Mouse (Mus musculus) forebrain, embryonic 13.5 days (tissue): ENCODE measurements around the gene Arl10. TPM values are rescaled to one million over a fixed set of nuclear protein-coding genes. Genes with fewer than 3 reads are reported as not detected.

ENCODE experiments used
- ATAC-seq: fragments of 200-750 bp; cut with Nextera tagmentation; 2 replicates; pipeline ENCODE4 v1.8.0; 2017
- H3K27ac ChIP-seq: fragments of 300-500 bp; sonication (generic); 2 replicates; pipeline ENCODE4 v1.5.1; 2015; ENCODE audit warnings: inconsistent platforms, mild to moderate bottlenecking, moderate library complexity
- H3K27me3 ChIP-seq: fragments of 300-500 bp; sonication (generic); 2 replicates; pipeline ENCODE4 v1.6.1; 2015; ENCODE audit warnings: mild to moderate bottlenecking, inconsistent platforms
- H3K36me3 ChIP-seq: fragments of 300-500 bp; sonication (generic); 2 replicates; pipeline ENCODE4 v1.6.1; 2015; ENCODE audit warnings: mild to moderate bottlenecking, inconsistent platforms; ENCODE audit not compliant: poor library complexity, severe bottlenecking
- H3K4me1 ChIP-seq: fragments of 300-500 bp; sonication (generic); 2 replicates; pipeline ENCODE4 v1.6.1; 2015; ENCODE audit warnings: inconsistent platforms
- H3K4me2 ChIP-seq: fragments of 300-500 bp; sonication (generic); 2 replicates; pipeline ENCODE4 v1.6.1; 2015; ENCODE audit warnings: inconsistent platforms, mild to moderate bottlenecking, moderate library complexity
- H3K4me3 ChIP-seq: fragments of 300-500 bp; sonication (generic); 2 replicates; pipeline ENCODE4 v1.5.1; 2015; ENCODE audit warnings: mild to moderate bottlenecking, inconsistent platforms
- H3K9ac ChIP-seq: fragments of 300-500 bp; sonication (generic); 2 replicates; pipeline ENCODE4 v1.6.1; 2015; ENCODE audit warnings: mild to moderate bottlenecking, inconsistent platforms
- H3K9me3 ChIP-seq: fragments of 300-500 bp; sonication (generic); replicated peaks from 2 replicates; pipeline ENCODE4 v1.6.1; 2016; ENCODE audit warnings: inconsistent platforms
- WGBS: fragments of 180-500 bp; shearing (Covaris S2); methylation state at CpG from one replicate; pipeline ENCODE4 v1.1.7; 2015; 5-methylcytosine and 5-hydroxymethylcytosine counted together
- microRNA-seq: library from miRNA; unstranded; fragments of <30 nt; microRNA quantifications from one replicate; pipeline ENCODE4, GENCODE M21; 2016
- polyA plus RNA-seq: library from polyadenylated mRNA; unstranded; fragments of >200 nt; fragmentation: Nextera tagmentation; extraction: Ambion mirVana; gene quantifications from 2 replicates; pipeline ENCODE4 v1.2.1, GENCODE M21; 2015

The Arl10 gene
- polyA plus RNA-seq, 1 experiment from 2014 or later = 53.5 TPM

DNA sequence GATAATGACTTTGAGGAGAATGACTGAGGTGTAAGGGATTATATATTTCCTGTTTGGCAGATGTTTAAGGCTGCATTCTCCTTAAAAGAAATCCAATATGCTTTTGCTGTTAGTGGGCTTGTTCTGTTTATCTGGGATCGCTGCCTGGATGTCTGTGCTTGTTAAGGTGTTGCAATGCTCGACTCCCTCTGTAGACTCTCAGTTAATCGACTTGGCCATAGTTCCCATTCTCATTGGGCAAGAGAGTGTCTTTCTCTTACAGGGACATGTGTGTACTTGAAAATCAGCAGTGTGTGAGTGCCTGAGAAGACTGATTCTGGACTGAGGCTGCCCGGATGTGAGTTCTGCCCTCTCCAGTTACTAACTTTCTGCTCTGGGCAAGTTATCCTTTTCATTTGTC is 54.3 kb downstream of the Arl10 start:
- Histone ChIP-seq H3K4me2 (no peak overlapping the region), H3K36me3 (peaks cover 15% of the 10 kb centered on the region), H3K27me3 (no peaks in the 10 kb centered on the region), H3K4me1 (peaks cover 7% of the 10 kb centered on the region), H3K27ac (no peak overlapping the region), H3K9ac (no peak overlapping the region), H3K9me3 (no peaks in the 10 kb centered on the region), H3K4me3 (no peak overlapping the region)
- WGBS = 90% methylated on average over 4 of the region's 4 CpGs
- no peak for ATAC-seq

Small RNA genes lying within 50 kb of the gene (microRNA-seq; reads per million reads assigned to microRNA genes)
- not detected for gene Gm24195

Other genes starting within 250 kb of the Arl10 start
- gene Cplx2, start 203.7 kb upstream of the Arl10 start, polyA plus RNA-seq = 20.0 and 22.8 TPM in 2 replicates
- 108 and 113 TPM in 2 replicates for gene Thoc3, start 106.2 kb upstream of the Arl10 start, polyA plus RNA-seq
- 17.7 and 17.8 TPM in 2 replicates for gene Simc1, start 71.2 kb upstream of the Arl10 start, polyA plus RNA-seq
- gene 4833439L19Rik, start 9.6 kb upstream of the Arl10 start, polyA plus RNA-seq = 262 and 276 TPM in 2 replicates
- 59.6 and 66.2 TPM in 2 replicates for gene Nop16, start 15.1 kb downstream of the Arl10 start, polyA plus RNA-seq
- 204 and 209 TPM in 2 replicates for gene Higd2a, start 15.2 kb downstream of the Arl10 start, polyA plus RNA-seq
- 57.2 and 60.3 TPM in 2 replicates for gene Cltb, start 36.3 kb downstream of the Arl10 start, polyA plus RNA-seq
- gene Faf2, start 46.8 kb downstream of the Arl10 start, polyA plus RNA-seq = 69.4 and 73.2 TPM in 2 replicates
- gene Rnf44, start 118.9 kb downstream of the Arl10 start, polyA plus RNA-seq = 98.6 and 98.8 TPM in 2 replicates
- gene Cdhr2, start 126.4 kb downstream of the Arl10 start, polyA plus RNA-seq = 0.05 TPM in 1 of 2 replicates, not detected in the other
- gene Gprin1, start 174.9 kb downstream of the Arl10 start, polyA plus RNA-seq = 3.5 TPM in 2 replicates
- 9.1 and 10.6 TPM in 2 replicates for gene Sncb, start 191.6 kb downstream of the Arl10 start, polyA plus RNA-seq
- not detected in 2 replicates for gene Eif4e1b, start 209.0 kb downstream of the Arl10 start, polyA plus RNA-seq
- 11.9 and 15.0 TPM in 2 replicates for gene Tspan17, start 214.4 kb downstream of the Arl10 start, polyA plus RNA-seq